Mouse (Mus musculus): ENCODE results near the gene Timm10. TPM values are rescaled to one million over a fixed set of nuclear protein-coding genes. Genes with fewer than 3 reads are reported as not detected.

Timm10 gene
- total and polyA plus RNA-seq, 3 experiments: 129 to 193 TPM; not detected in 1

GRCm38 (mm10) chr2:84858551-84858950 lies 31.8 kb downstream of the Timm10 start:
- Histone ChIP-seq H3K9me3 (replicated peaks; ENCODE audit: insufficient read depth, low read length) (no peaks in the 10 kb centered on the region), H3K79me2 (ENCODE audit: control insufficient read depth, insufficient read depth, low read length, poor library complexity) (no peaks in the 10 kb centered on the region), H3K36me3 (ENCODE audit: control insufficient read depth in 1 of 2, insufficient read depth in 2 of 2, low read length in 2 of 2) (peaks cover 15 to 16% of the 10 kb centered on the region in 2 experiments), H3K9ac (ENCODE audit: control insufficient read depth, low read depth, low read length, poor library complexity, severe bottlenecking) (no peak overlapping the region), H3K4me3 (ENCODE audit: control insufficient read depth in 1 of 2, insufficient read depth in 1 of 2, low read depth in 2 of 2, low read length in 2 of 2) (no peak overlapping the region), H3K27ac (ENCODE audit: control insufficient read depth, low read depth, low read length) (no peak overlapping the region), H3K4me1 (ENCODE audit: control insufficient read depth in 1 of 2, insufficient read depth in 2 of 2, low read length in 2 of 2) (peaks cover 6 to 11% of the 10 kb centered on the region in 2 experiments), H3K27me3 (ENCODE audit: control insufficient read depth in 1 of 2, insufficient read depth in 2 of 2, low read length in 2 of 2) (no peaks in the 10 kb centered on the region)
- no peak for DNase-seq (ENCODE audit: low read depth, low spot score)
- TF ChIP-seq POLR2AphosphoS5 (IDR thresholded peaks at IDR 0.05; ENCODE audit: borderline replicate concordance, low read depth, low read length) (no peak), MYC (IDR thresholded peaks at IDR 0.05; ENCODE audit: low read depth, low read length) (no peak), MYB (IDR thresholded peaks at IDR 0.05; ENCODE audit: low read depth, low read length) (no peak), ZC3H11A (IDR thresholded peaks at IDR 0.05; ENCODE audit: low read depth, low read length) (no peak), CTCF (IDR thresholded peaks at IDR 0.05 in 2 of 3, conservative IDR thresholded peaks at IDR 0.05 in 1 of 3; ENCODE audit: control insufficient read depth in 1 of 3, insufficient read depth in 1 of 3, low read depth in 2 of 3, low read length in 3 of 3, poor library complexity in 1 of 3, severe bottlenecking in 1 of 3) (no peak), MAZ (IDR thresholded peaks at IDR 0.05; ENCODE audit: low read depth, low read length) (no peak), SMC3 (IDR thresholded peaks at IDR 0.05; ENCODE audit: low read depth, low read length) (no peak), KAT2A (conservative IDR thresholded peaks at IDR 0.05; ENCODE audit: low read depth, low read length) (no peak), GATA1 (IDR thresholded peaks at IDR 0.05; ENCODE audit: low read depth, low read length) (no peak), MEF2A (IDR thresholded peaks at IDR 0.05; ENCODE audit: extremely low read depth, insufficient replicate concordance, low read depth, low read length, poor library complexity, severe bottlenecking) (no peak), ZKSCAN1 (IDR thresholded peaks at IDR 0.05; ENCODE audit: low read depth, low read length) (no peak), USF2 (IDR thresholded peaks at IDR 0.05; ENCODE audit: borderline replicate concordance in 1 of 2, insufficient read depth in 1 of 2, low read depth in 1 of 2, low read length in 2 of 2) (no peak), BHLHE40 (IDR thresholded peaks at IDR 0.05; ENCODE audit: borderline replicate concordance, low read depth, low read length) (no peak), TCF12 (IDR thresholded peaks at IDR 0.05; ENCODE audit: low read depth, low read length) (no peak), EP300 (IDR thresholded peaks at IDR 0.05; ENCODE audit: low read depth in 1 of 2, low read length in 2 of 2) (no peak), ELF1 (IDR thresholded peaks at IDR 0.05; ENCODE audit: low read depth, low read length) (no peak), POLR2AphosphoS2 (IDR thresholded peaks at IDR 0.05; ENCODE audit: low read length) (no peak)

DNA sequence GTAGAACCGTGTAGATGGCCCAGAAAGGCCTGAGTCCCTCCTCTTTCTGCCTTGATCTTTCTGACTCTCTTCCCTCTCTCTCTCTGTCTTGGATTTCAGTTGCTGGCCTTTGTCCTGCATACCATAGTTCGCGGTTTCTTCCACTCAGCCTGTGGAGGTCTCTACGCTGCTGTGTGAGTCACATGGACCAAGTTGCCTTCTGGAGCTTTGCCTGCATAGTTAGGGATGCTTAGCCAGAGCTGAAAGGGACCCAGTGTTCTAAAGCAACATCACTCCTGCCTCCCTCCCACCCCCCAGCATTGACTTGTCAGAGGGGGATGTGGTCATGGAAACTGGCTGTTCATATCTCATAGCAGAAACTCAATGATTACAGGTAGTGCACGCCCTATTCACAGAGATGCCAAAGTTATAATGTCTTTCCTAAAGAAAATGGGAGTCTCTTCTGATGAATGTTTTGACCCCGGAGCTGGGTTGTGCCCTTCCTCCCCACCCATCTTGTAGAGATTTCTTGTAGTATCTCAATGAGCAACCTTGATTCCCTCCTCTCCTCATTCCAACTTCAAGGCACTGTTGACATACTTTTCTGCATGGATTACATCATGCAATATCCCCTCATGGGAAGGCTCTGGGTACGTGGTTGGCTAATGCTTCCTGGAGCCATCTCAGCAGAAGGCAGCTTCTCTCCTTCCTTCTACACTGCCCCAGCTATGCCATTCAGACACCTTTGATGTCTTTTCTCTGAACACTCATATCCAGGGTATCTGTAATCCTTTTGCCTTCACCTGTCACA lies 33.4 kb downstream of the Timm10 start:
- H3K9me3 ChIP-seq (replicated peaks; ENCODE audit: insufficient read depth, low read length): no peaks in the 10 kb centered on the region
- peaks cover 15 to 16% of the 10 kb centered on the region in 2 experiments for H3K36me3 ChIP-seq (ENCODE audit: control insufficient read depth in 1 of 2, insufficient read depth in 2 of 2, low read length in 2 of 2)
- H3K9ac ChIP-seq (ENCODE audit: control insufficient read depth, low read depth, low read length, poor library complexity, severe bottlenecking): no peak overlapping the region
- H3K4me3 ChIP-seq (ENCODE audit: control insufficient read depth in 1 of 2, insufficient read depth in 1 of 2, low read depth in 2 of 2, low read length in 2 of 2): no peak overlapping the region
- H3K27ac ChIP-seq (ENCODE audit: control insufficient read depth, low read depth, low read length): no peak overlapping the region
- no peak for DNase-seq (ENCODE audit: low read depth, low spot score)
- H3K4me1 ChIP-seq (ENCODE audit: control insufficient read depth in 1 of 2, insufficient read depth in 2 of 2, low read length in 2 of 2): peaks cover 6 to 11% of the 10 kb centered on the region in 2 experiments
- no peaks in the 10 kb centered on the region for H3K79me2 ChIP-seq (ENCODE audit: control insufficient read depth, insufficient read depth, low read length, poor library complexity)
- H3K27me3 ChIP-seq (ENCODE audit: control insufficient read depth in 1 of 2, insufficient read depth in 2 of 2, low read length in 2 of 2): no peaks in the 10 kb centered on the region
- TF ChIP-seq TBP (IDR thresholded peaks at IDR 0.05; ENCODE audit: low read depth, low read length): no peak
- no peak for TF ChIP-seq CHD1 (IDR thresholded peaks at IDR 0.05; ENCODE audit: low read depth, low read length)
- TF ChIP-seq GABPA (IDR thresholded peaks at IDR 0.05; ENCODE audit: low read depth, low read length): no peak
- TF ChIP-seq POLR2AphosphoS5 (IDR thresholded peaks at IDR 0.05; ENCODE audit: borderline replicate concordance, low read depth, low read length): no peak
- TF ChIP-seq SIN3A (IDR thresholded peaks at IDR 0.05; ENCODE audit: low read length): no peak
- no peak for TF ChIP-seq ZKSCAN1 (IDR thresholded peaks at IDR 0.05; ENCODE audit: low read depth, low read length)
- no peak for TF ChIP-seq EP300 (IDR thresholded peaks at IDR 0.05; ENCODE audit: low read depth in 1 of 2, low read length in 2 of 2)
- TF ChIP-seq BHLHE40 (IDR thresholded peaks at IDR 0.05; ENCODE audit: borderline replicate concordance, low read depth, low read length): no peak
- no peak for TF ChIP-seq USF1 (IDR thresholded peaks at IDR 0.05; ENCODE audit: low read depth, low read length)
- TF ChIP-seq MXI1 (IDR thresholded peaks at IDR 0.05; ENCODE audit: low read depth, low read length): no peak
- TF ChIP-seq RAD21 (IDR thresholded peaks at IDR 0.05; ENCODE audit: low read depth, low read length): no peak
- no peak for TF ChIP-seq NRF1 (IDR thresholded peaks at IDR 0.05; ENCODE audit: insufficient read depth, low read depth, low read length, poor library complexity, severe bottlenecking)
- TF ChIP-seq ZMIZ1 (IDR thresholded peaks at IDR 0.05; ENCODE audit: low read depth, low read length): no peak
- no peak for TF ChIP-seq E2F4 (IDR thresholded peaks at IDR 0.05; ENCODE audit: borderline replicate concordance, low read depth, low read length)
- no peak for TF ChIP-seq ETS1 (IDR thresholded peaks at IDR 0.05; ENCODE audit: low read depth, low read length)
- TF ChIP-seq GATA1 (IDR thresholded peaks at IDR 0.05; ENCODE audit: low read depth, low read length): no peak
- no peak for TF ChIP-seq SMC3 (IDR thresholded peaks at IDR 0.05; ENCODE audit: low read depth, low read length)
- no peak for TF ChIP-seq JUND (IDR thresholded peaks at IDR 0.05; ENCODE audit: low read depth, low read length)
